Mouse (Mus musculus) testis, postnatal 10 days (tissue): ENCODE measurements around the gene Ralgps1.

Source experiments
- DNase-seq: peaks from one replicate; pipeline ENCODE4 v3.0.0; 2021; ENCODE audit warnings: low spot score

The Ralgps1 gene

GRCm38 (mm10) chr2:33279758-33280157 is 91.5 kb downstream of the Ralgps1 start:
- DNase-seq, result no peak

GRCm38 (mm10) chr2:33274719-33275490 is 96.4 kb downstream of the Ralgps1 start:
- DNase-seq, result no peak

- DNase-seq, result no peak
These were observed 98.4 kb downstream of the Ralgps1 start for GRCm38 (mm10) chr2:33272665-33273439.

- no peak for DNase-seq
These were observed 99.8 kb downstream of the Ralgps1 start for GRCm38 (mm10) chr2:33271511-33271910.

- no peak for DNase-seq
These were observed 100.7 kb downstream of the Ralgps1 start for GRCm38 (mm10) chr2:33270569-33270968.

GRCm38 (mm10) chr2:33269132-33269493 is 102.2 kb downstream of the Ralgps1 start:
- no peak for DNase-seq

- DNase-seq, result no peak
These were observed 102.7 kb downstream of the Ralgps1 start for GRCm38 (mm10) chr2:33268384-33269131.

GRCm38 (mm10) chr2:33267075-33267474 is 104.2 kb downstream of the Ralgps1 start:
- DNase-seq, result no peak

GRCm38 (mm10) chr2:33265793-33266192 is 105.5 kb downstream of the Ralgps1 start:
- no peak for DNase-seq

GRCm38 (mm10) chr2:33261475-33261874 is 109.8 kb downstream of the Ralgps1 start:
- no peak for DNase-seq

GRCm38 (mm10) chr2:33260772-33261171 is 110.5 kb downstream of the Ralgps1 start:
- no peak for DNase-seq

GRCm38 (mm10) chr2:33256769-33257537 is 114.3 kb downstream of the Ralgps1 start:
- no peak for DNase-seq

- no peak for DNase-seq
These were observed 116.8 kb downstream of the Ralgps1 start for GRCm38 (mm10) chr2:33254318-33254985.

GRCm38 (mm10) chr2:33253572-33254190 is 117.6 kb downstream of the Ralgps1 start:
- DNase-seq, result no peak

GRCm38 (mm10) chr2:33252751-33253150 is 118.5 kb downstream of the Ralgps1 start:
- DNase-seq, result no peak

- no peak for DNase-seq
These were observed 121.2 kb downstream of the Ralgps1 start for GRCm38 (mm10) chr2:33249922-33250633.

GRCm38 (mm10) chr2:33248549-33248948 is 122.7 kb downstream of the Ralgps1 start:
- no peak for DNase-seq

GRCm38 (mm10) chr2:33246841-33247240 is 124.4 kb downstream of the Ralgps1 start:
- DNase-seq, result no peak

GRCm38 (mm10) chr2:33245350-33245749 is 125.9 kb downstream of the Ralgps1 start:
- no peak for DNase-seq

GRCm38 (mm10) chr2:33244880-33245279 is 126.4 kb downstream of the Ralgps1 start:
- no peak for DNase-seq
